Mouse (Mus musculus) hindbrain, embryonic 16.5 days (tissue): Measurements from ENCODE around the gene Galc. TPM values are rescaled to one million over a fixed set of nuclear protein-coding genes. Genes with fewer than 3 reads are reported as not detected.

Experiments
- ATAC-seq: fragments of 200-750 bp; cut with Nextera tagmentation; 2 replicates; pipeline ENCODE4 v1.8.0; 2017; ENCODE audit warnings: moderate TSS enrichment, moderate library complexity
- H3K27ac ChIP-seq: fragments of 300-500 bp; sonication (generic); 2 replicates; pipeline ENCODE4 v1.5.1; 2014; ENCODE audit warnings: low read depth, mild to moderate bottlenecking, control low read depth, low read length, moderate library complexity
- H3K27me3 ChIP-seq: fragments of 300-500 bp; sonication (generic); replicated peaks from 2 replicates; pipeline ENCODE4 v1.6.1; 2014; ENCODE audit warnings: low read length; ENCODE audit not compliant: control insufficient read depth, insufficient read depth
- H3K36me3 ChIP-seq: fragments of 300-500 bp; sonication (generic); 2 replicates; pipeline ENCODE4 v1.6.1; 2014; ENCODE audit warnings: mild to moderate bottlenecking, low read length, moderate library complexity, mixed read lengths; ENCODE audit not compliant: control insufficient read depth, insufficient read depth
- H3K4me1 ChIP-seq: fragments of 300-500 bp; sonication (generic); 2 replicates; pipeline ENCODE4 v1.6.1; 2014; ENCODE audit warnings: low read depth, low read length; ENCODE audit not compliant: control insufficient read depth, insufficient read depth
- H3K4me2 ChIP-seq: fragments of 300-500 bp; sonication (generic); 2 replicates; pipeline ENCODE4 v1.6.1; 2014; ENCODE audit warnings: mild to moderate bottlenecking, low read length, control low read depth, moderate library complexity
- H3K4me3 ChIP-seq: fragments of 300-500 bp; sonication (generic); 2 replicates; pipeline ENCODE4 v1.5.1; 2014; ENCODE audit warnings: mild to moderate bottlenecking, low read length, control low read depth, moderate library complexity
- H3K9ac ChIP-seq: fragments of 300-500 bp; sonication (generic); 2 replicates; pipeline ENCODE4 v1.6.1; 2014; ENCODE audit warnings: low read depth, mild to moderate bottlenecking, control low read depth, low read length, moderate library complexity
- H3K9me3 ChIP-seq: fragments of 300-500 bp; sonication (generic); 2 replicates; pipeline ENCODE4 v1.6.1; 2014; ENCODE audit warnings: mild to moderate bottlenecking, low read length, moderate library complexity; ENCODE audit not compliant: control insufficient read depth
- WGBS: fragments of 180-500 bp; shearing (Covaris S2); extraction: QIAGEN DNeasy Blood & Tissue Kit; methylation state at CpG from one replicate; pipeline ENCODE4 v1.1.7; 2014; 5-methylcytosine and 5-hydroxymethylcytosine counted together
- polyA plus RNA-seq: library from polyadenylated mRNA; unstranded; fragments of >200 nt; fragmentation: Nextera tagmentation; extraction: Ambion mirVana; gene quantifications from 2 replicates; pipeline ENCODE4 v1.2.1, GENCODE M21; 2015

Gene Galc
- polyA plus RNA-seq, 1 experiment from 2014 or later = 10.6 TPM

DNA sequence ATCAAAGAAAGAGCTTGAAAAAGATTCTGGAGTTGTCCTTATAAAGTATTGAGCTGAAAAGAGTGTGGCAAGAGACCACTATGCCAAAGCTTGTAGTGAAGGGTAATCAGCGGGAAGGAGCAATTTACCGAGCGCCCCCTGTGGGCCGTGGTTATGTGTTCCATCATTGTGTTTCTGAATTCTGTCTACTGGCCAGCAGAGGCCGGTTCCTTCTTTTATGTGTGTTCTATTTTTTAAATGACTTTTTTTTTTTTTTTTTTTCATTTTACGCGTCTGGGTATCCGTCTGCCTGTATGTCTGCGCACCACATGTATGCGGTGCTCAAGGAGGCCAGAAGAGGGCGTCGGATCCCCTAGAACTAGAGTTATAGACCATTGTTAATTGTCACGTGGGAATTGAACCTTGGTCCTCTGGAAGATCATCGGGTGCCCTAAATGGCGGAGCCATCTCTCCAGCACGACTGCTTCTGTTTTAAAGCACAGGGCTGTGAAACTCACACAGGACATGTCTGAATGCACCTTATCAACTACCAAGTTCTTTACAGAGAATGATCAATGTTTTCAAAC lies 78.9 kb downstream of the Galc start:
- no peak overlapping the region for H3K4me3 ChIP-seq
- H3K27me3 ChIP-seq = no peaks in the 10 kb centered on the region
- 97% methylated on average over 16 of the region's 16 CpGs for WGBS
- no peaks in the 10 kb centered on the region for H3K4me1 ChIP-seq
- no peak overlapping the region for H3K4me2 ChIP-seq
- H3K36me3 ChIP-seq = no peaks in the 10 kb centered on the region
- H3K9me3 ChIP-seq = no peaks in the 10 kb centered on the region
- no peak overlapping the region for H3K27ac ChIP-seq
- ATAC-seq = 0 out of 2 replicates have a peak, but pooled peaks have one; percentile 6
- H3K9ac ChIP-seq = no peak overlapping the region

DNA sequence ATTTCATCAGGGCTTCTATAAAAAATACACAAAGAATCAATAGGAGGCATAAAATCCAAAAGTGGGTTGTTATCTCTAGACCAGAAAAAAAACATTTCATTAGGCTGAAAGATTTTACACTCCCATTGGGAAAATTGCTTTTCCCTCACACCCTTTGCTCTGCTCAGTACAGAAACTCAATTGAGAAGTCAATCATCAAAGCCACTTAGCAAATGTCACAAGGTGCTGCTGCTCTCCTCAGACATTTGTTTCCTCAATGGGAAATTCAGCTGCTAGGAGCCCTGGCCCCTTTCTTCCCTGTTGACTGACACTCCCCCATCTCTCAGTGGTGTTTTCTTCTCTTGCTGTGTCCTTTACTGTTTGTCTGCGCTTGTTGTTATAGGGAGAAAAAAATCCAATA lies 79.8 kb downstream of the Galc start:
- H3K36me3 ChIP-seq = no peaks in the 10 kb centered on the region
- WGBS = 75% methylated on average over 1 of the region's 1 CpGs
- no peak for ATAC-seq

DNA sequence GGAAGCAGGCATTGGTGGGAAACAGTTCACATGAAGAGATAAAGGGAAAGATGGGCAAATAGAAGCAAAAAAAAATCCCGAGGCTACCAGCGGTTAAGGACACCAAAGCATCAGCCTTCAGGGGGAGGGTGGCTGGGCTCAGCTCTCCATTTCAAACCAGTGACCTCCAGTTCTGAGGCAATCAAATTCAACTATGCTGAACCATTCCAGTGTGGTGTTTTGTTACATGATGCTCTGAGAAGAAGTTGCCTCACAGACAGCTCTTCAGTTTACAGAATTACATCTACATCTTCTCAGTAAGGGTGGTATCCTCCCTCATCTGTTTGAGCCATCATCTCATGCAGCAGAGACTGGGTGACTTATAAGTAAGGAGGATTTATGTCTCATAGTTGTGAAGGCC lies 82.6 kb downstream of the Galc start:
- H3K4me1 ChIP-seq = no peaks in the 10 kb centered on the region
- no peak overlapping the region for H3K27ac ChIP-seq
- no peak overlapping the region for H3K4me2 ChIP-seq
- H3K27me3 ChIP-seq = no peaks in the 10 kb centered on the region
- ATAC-seq = no peak
- H3K4me3 ChIP-seq = no peak overlapping the region
- 96% methylated on average over 2 of the region's 2 CpGs for WGBS
- H3K36me3 ChIP-seq = no peaks in the 10 kb centered on the region
- H3K9ac ChIP-seq = no peak overlapping the region
- no peaks in the 10 kb centered on the region for H3K9me3 ChIP-seq

More for the DNA sequence above, 79.8 kb downstream of the Galc start:
- Histone ChIP-seq H3K4me3 (no peak overlapping the region), H3K9ac (no peak overlapping the region), H3K27me3 (no peaks in the 10 kb centered on the region), H3K27ac (no peak overlapping the region), H3K4me2 (no peak overlapping the region), H3K9me3 (no peaks in the 10 kb centered on the region), H3K4me1 (no peaks in the 10 kb centered on the region)

DNA sequence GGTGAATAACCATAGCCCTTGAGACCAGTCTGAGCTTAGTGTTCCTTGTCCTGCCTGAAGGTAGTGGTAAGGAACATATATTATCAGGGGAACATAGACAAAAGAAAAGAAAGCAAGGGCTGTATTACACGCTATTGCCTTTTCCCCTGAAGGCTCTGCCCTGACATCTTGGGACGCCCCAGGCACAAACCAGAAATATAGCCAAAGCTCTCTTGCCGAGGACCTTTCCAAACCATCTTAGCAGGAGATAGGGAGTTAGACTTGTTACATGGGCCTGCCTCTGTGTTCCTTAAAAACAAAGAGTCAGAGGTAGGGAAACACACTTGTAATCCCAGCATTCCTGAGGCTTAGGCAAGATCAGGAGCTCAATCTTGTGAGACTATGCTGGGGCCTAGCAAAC lies 97.4 kb downstream of the Galc start:
- H3K9ac ChIP-seq = no peak overlapping the region
- H3K27me3 ChIP-seq = no peaks in the 10 kb centered on the region
- H3K4me2 ChIP-seq = no peak overlapping the region
- H3K27ac ChIP-seq = no peak overlapping the region
- H3K9me3 ChIP-seq = no peaks in the 10 kb centered on the region
- no peak for ATAC-seq
- H3K36me3 ChIP-seq = no peaks in the 10 kb centered on the region
- 84% methylated on average over 3 of the region's 3 CpGs for WGBS
- no peaks in the 10 kb centered on the region for H3K4me1 ChIP-seq
- H3K4me3 ChIP-seq = no peak overlapping the region

DNA sequence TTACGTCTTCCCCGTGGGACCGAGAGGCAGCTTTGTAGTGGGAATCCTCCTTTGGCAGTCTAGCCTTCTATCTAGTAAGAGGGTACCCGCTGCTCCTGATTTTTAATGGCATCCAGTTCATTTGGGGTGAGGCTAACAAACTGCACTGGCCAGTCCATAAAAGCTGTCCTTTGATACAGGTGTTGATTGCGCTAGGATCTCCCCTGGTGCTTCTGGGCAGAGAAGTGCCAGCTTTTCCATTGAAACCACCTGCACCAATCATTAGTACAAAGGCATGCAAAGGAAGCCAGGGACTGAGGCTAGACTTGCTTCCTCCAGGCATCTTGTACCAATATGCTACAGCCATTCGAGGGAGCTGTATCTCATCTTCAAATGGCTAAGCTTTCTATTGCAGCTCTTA lies 98.4 kb downstream of the Galc start:
- no peaks in the 10 kb centered on the region for H3K36me3 ChIP-seq
- no peaks in the 10 kb centered on the region for H3K9me3 ChIP-seq
- ATAC-seq = no peak
- H3K9ac ChIP-seq = no peak overlapping the region
- no peaks in the 10 kb centered on the region for H3K27me3 ChIP-seq
- H3K4me3 ChIP-seq = no peak overlapping the region
- no peak overlapping the region for H3K4me2 ChIP-seq
- H3K4me1 ChIP-seq = no peaks in the 10 kb centered on the region
- WGBS = 73% methylated on average over 6 of the region's 6 CpGs
- H3K27ac ChIP-seq = no peak overlapping the region

Other genes starting within 250 kb of the Galc start
- 0.24 and 0.31 TPM in 2 replicates for gene Gpr65, start 9.2 kb upstream of the Galc start, polyA plus RNA-seq